Mouse (Mus musculus): ENCODE measurements around the gene Pcca.

DNA sequence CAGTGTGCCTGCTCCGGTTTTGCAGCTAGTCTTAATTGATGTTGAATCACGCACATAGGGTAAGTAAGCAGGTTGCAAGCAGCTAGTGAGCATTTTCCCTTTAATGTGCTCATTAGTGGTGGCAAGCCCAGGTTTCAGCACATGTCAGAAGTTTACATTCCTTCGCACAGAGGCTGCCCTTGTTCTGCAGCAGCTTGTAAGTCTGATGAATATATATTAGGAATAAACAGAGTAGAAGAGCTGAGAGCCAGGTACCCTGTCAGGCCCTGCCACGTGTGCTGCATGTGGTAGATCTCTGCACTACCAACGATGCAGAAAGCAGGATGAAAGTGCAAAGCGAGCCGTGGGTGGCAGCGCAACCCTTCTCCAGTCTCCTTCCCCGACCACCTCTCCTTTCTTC lies 65.7 kb downstream of the Pcca start:
- TF ChIP-seq CTCF (IDR thresholded peaks at IDR 0.05; ENCODE audit: extremely low read depth, insufficient read depth, insufficient read length, insufficient replicate concordance) (no peak), POLR2A (IDR thresholded peaks at IDR 0.05; ENCODE audit: low read depth, low read length) (no peak)
